Mouse (Mus musculus) limb, embryonic 14.5 days (tissue): Measurements from ENCODE around the gene Gm20518. TPM values are rescaled to one million over a fixed set of nuclear protein-coding genes. Genes with fewer than 3 reads are reported as not detected.

Experiments used
- ATAC-seq: fragments of 200-750 bp; cut with Nextera tagmentation; 2 replicates; pipeline ENCODE4 v1.8.0; 2017; ENCODE audit warnings: low read depth, moderate number of reproducible peaks, moderate TSS enrichment; ENCODE audit not compliant: low FRiP score
- DNase-seq: peaks from one replicate; pipeline ENCODE4 v3.0.0-alpha.2; 2015; ENCODE audit warnings: low spot score
- H3K27ac ChIP-seq: fragments of 300-500 bp; sonication (generic); replicated peaks from 2 replicates; pipeline ENCODE4 v1.5.1; 2014; ENCODE audit warnings: low read depth, mild to moderate bottlenecking, low read length, moderate library complexity, mixed read lengths
- H3K27me3 ChIP-seq: fragments of 300-500 bp; sonication (generic); 2 replicates; pipeline ENCODE4 v1.6.1; 2014; ENCODE audit warnings: low read length, mixed read lengths; ENCODE audit not compliant: control insufficient read depth, insufficient read depth
- H3K36me3 ChIP-seq: fragments of 300-500 bp; sonication (generic); 2 replicates; pipeline ENCODE4 v1.6.1; 2014; ENCODE audit warnings: mild to moderate bottlenecking, low read length, moderate library complexity, mixed read lengths; ENCODE audit not compliant: control insufficient read depth, insufficient read depth
- H3K4me1 ChIP-seq: fragments of 300-500 bp; sonication (generic); 2 replicates; pipeline ENCODE4 v1.6.1; 2014; ENCODE audit warnings: antibody characterized with exemption, low read length, mixed read lengths; ENCODE audit not compliant: control insufficient read depth, insufficient read depth
- H3K4me2 ChIP-seq: fragments of 300-500 bp; sonication (generic); replicated peaks from 2 replicates; pipeline ENCODE4 v1.6.1; 2014; ENCODE audit warnings: low read depth, mild to moderate bottlenecking, low read length, moderate library complexity; ENCODE audit not compliant: severe bottlenecking
- H3K4me3 ChIP-seq: fragments of 300-500 bp; sonication (generic); replicated peaks from 2 replicates; pipeline ENCODE4 v1.5.1; 2014; ENCODE audit warnings: low read length
- H3K9ac ChIP-seq: fragments of 300-500 bp; sonication (generic); 2 replicates; pipeline ENCODE4 v1.6.1; 2014; ENCODE audit warnings: mild to moderate bottlenecking, low read depth, low read length, moderate library complexity; ENCODE audit not compliant: severe bottlenecking
- H3K9me3 ChIP-seq: fragments of 300-500 bp; sonication (generic); 2 replicates; pipeline ENCODE4 v1.6.1; 2016; ENCODE audit warnings: low read length; ENCODE audit not compliant: control insufficient read depth
- POLR2A ChIP-seq: fragments of 200-500 bp; IDR thresholded peaks from 2 replicates; pipeline ENCODE4 v1.8.0; 2012; ENCODE audit warnings: inconsistent platforms, mild to moderate bottlenecking, moderate library complexity, borderline replicate concordance; ENCODE audit not compliant: insufficient read depth, insufficient read length; ENCODE audit errors: extremely low read depth
- WGBS: fragments of 180-500 bp; shearing (Covaris S2); extraction: QIAGEN DNeasy Blood & Tissue Kit; methylation state at CpG from one replicate; pipeline ENCODE4 v1.1.7; 2014; 5-methylcytosine and 5-hydroxymethylcytosine counted together
- polyA plus RNA-seq, 2 experiments: library from polyadenylated mRNA; depleted of rRNA in 1 of 2; stranded (reverse) in 1 of 2; unstranded in 1 of 2; fragments of >200 nt; fragmentation: Nextera tagmentation in 1 of 2; extraction: Ambion mirVana in 1 of 2; gene quantifications; 2 replicates each; pipeline versions ENCODE4 v1.2.1 to v1.2.3; 2012 to 2014

Gm20518 gene
- polyA plus RNA-seq, 2 experiments: 0.22 to 2.1 TPM

- Histone ChIP-seq H3K9ac (peak overlapping the region; percentile 34), H3K27ac (no peak overlapping the region), H3K4me2 (peak overlapping the region; percentile 41), H3K27me3 (peaks cover 12% of the 10 kb centered on the region; the same call in 1 of the 2 replicates), H3K36me3 (peaks cover 52% of the 10 kb centered on the region), H3K4me1 (peaks cover 86% of the 10 kb centered on the region), H3K4me3 (peak overlapping the region; percentile 24), H3K9me3 (no peaks in the 10 kb centered on the region)
- TF ChIP-seq POLR2A: no peak
- ATAC-seq (no peak), DNase-seq (no peak)
- WGBS: 14% methylated on average over 18 of the region's 18 CpGs
These were observed 89.0 kb downstream of the Gm20518 start for GRCm38 (mm10) chr16:17802456-17802838.

- peak overlapping the region; percentile 41; the same call in 1 of the 2 replicates for H3K4me2 ChIP-seq
- TF ChIP-seq POLR2A: no peak
- H3K27ac ChIP-seq: no peak overlapping the region
- H3K4me1 ChIP-seq: peaks cover 81% of the 10 kb centered on the region
- H3K9me3 ChIP-seq: no peaks in the 10 kb centered on the region
- peak overlapping the region; percentile 24 for H3K4me3 ChIP-seq
- ATAC-seq (no peak), DNase-seq (no peak)
- H3K27me3 ChIP-seq: peaks cover 12% of the 10 kb centered on the region; the same call in 1 of the 2 replicates
- peaks cover 46% of the 10 kb centered on the region for H3K36me3 ChIP-seq
- WGBS: 7% methylated on average over 7 of the region's 7 CpGs
- H3K9ac ChIP-seq: no peak overlapping the region
These were observed 89.6 kb downstream of the Gm20518 start for GRCm38 (mm10) chr16:17801777-17802455.

GRCm38 (mm10) chr16:17799584-17799983 is 91.9 kb downstream of the Gm20518 start:
- peak overlapping the region; percentile 95 for H3K4me3 ChIP-seq
- peak overlapping the region; percentile 81 for H3K4me2 ChIP-seq
- peaks cover 70% of the 10 kb centered on the region for H3K4me1 ChIP-seq
- DNase-seq: no peak
- no peaks in the 10 kb centered on the region for H3K9me3 ChIP-seq
- peaks cover 24% of the 10 kb centered on the region for H3K36me3 ChIP-seq
- peak overlapping the region; percentile 98; the same call in 1 of the 2 replicates for H3K9ac ChIP-seq
- H3K27me3 ChIP-seq: peaks cover 12% of the 10 kb centered on the region; the same call in 1 of the 2 replicates
- TF ChIP-seq POLR2A: no peak
- H3K27ac ChIP-seq: no peak overlapping the region
- ATAC-seq: no peak

GRCm38 (mm10) chr16:17798321-17799180 is 92.9 kb downstream of the Gm20518 start:
- H3K4me1 ChIP-seq: peaks cover 59% of the 10 kb centered on the region
- peak; percentile 67 for ATAC-seq
- peaks cover 21% of the 10 kb centered on the region for H3K36me3 ChIP-seq
- DNase-seq: peak; percentile 79
- 3% methylated on average over 33 of the region's 45 CpGs for WGBS
- TF ChIP-seq POLR2A: no peak
- H3K27me3 ChIP-seq: peaks cover 12% of the 10 kb centered on the region; the same call in 1 of the 2 replicates
- H3K27ac ChIP-seq: peak overlapping the region; percentile 96
- no peaks in the 10 kb centered on the region for H3K9me3 ChIP-seq
- peak overlapping the region; percentile 95 for H3K4me3 ChIP-seq
- H3K9ac ChIP-seq: peak overlapping the region; percentile 98
- H3K4me2 ChIP-seq: peak overlapping the region; percentile 81

GRCm38 (mm10) chr16:17797812-17798311 is 93.6 kb downstream of the Gm20518 start:
- peak overlapping the region; percentile 81 for H3K4me2 ChIP-seq
- TF ChIP-seq POLR2A: no peak
- under 1% methylated on average over 29 of the region's 29 CpGs for WGBS
- H3K4me3 ChIP-seq: peak overlapping the region; percentile 95
- ATAC-seq: 0 out of 2 replicates have a peak, but pooled peaks have one; percentile 4
- H3K27me3 ChIP-seq: peaks cover 12% of the 10 kb centered on the region; the same call in 1 of the 2 replicates
- H3K27ac ChIP-seq: peak overlapping the region; percentile 96
- H3K9ac ChIP-seq: peak overlapping the region; percentile 98
- peaks cover 20% of the 10 kb centered on the region for H3K36me3 ChIP-seq
- no peak for DNase-seq
- peaks cover 53% of the 10 kb centered on the region for H3K4me1 ChIP-seq
- H3K9me3 ChIP-seq: no peaks in the 10 kb centered on the region
